Mouse (Mus musculus) CH12.LX (cell line): ENCODE results near the gene Itgb1bp1. TPM values are rescaled to one million over a fixed set of nuclear protein-coding genes. Genes with fewer than 3 reads are reported as not detected.

ENCODE experiments used
- DNase-seq: peaks from one replicate; pipeline ENCODE4 v3.0.0-alpha.2; 2013; ENCODE audit errors: extremely low read depth
- H3K27ac ChIP-seq: 2 replicates; pipeline ENCODE4 v1.5.1; 2012; ENCODE audit warnings: low read depth, mild to moderate bottlenecking, control low read depth, moderate library complexity; ENCODE audit not compliant: insufficient read depth
- H3K27me3 ChIP-seq: replicated peaks from 2 replicates; pipeline ENCODE3; 2012; ENCODE audit warnings: inconsistent platforms
- H3K36me3 ChIP-seq, 2 experiments: replicated peaks in 1 of 2; 2 replicates each; pipeline versions ENCODE3 to v1.6.1; 2012; ENCODE audit warnings: inconsistent platforms in 1 of 2, low read length in 1 of 2, mild to moderate bottlenecking in 1 of 2, mixed read lengths in 1 of 2, moderate library complexity in 1 of 2; ENCODE audit not compliant: control insufficient read depth in 1 of 2, insufficient read depth in 1 of 2
- H3K4me1 ChIP-seq, 2 experiments: 2 replicates each; pipeline ENCODE4 v1.6.1; 2012; ENCODE audit warnings: inconsistent platforms in 1 of 2, moderate library complexity in 1 of 2; ENCODE audit not compliant: insufficient read depth in 2 of 2, control insufficient read depth in 1 of 2
- H3K4me2 ChIP-seq: 2 replicates; pipeline ENCODE4 v1.6.1; 2012; ENCODE audit warnings: low read depth, mild to moderate bottlenecking, control low read depth; ENCODE audit not compliant: poor library complexity, insufficient read depth, severe bottlenecking
- H3K4me3 ChIP-seq, 3 experiments: fragments of 150-350 bp in 1 of 3; sonication (generic) in 1 of 3; replicated peaks in 1 of 3; 2 replicates each; pipeline versions ENCODE3 to v1.5.1; 2011 to 2012; ENCODE audit warnings: low read depth in 2 of 3, low read length in 2 of 3, mild to moderate bottlenecking in 2 of 3, moderate library complexity in 2 of 3, control low read depth in 1 of 3, improper control_type of control experiment in 1 of 3, inconsistent platforms in 1 of 3, mixed read lengths in 1 of 3; ENCODE audit not compliant: poor library complexity in 1 of 3
- H3K79me2 ChIP-seq: replicated peaks from 2 replicates; pipeline ENCODE4 v1.6.1; 2012; ENCODE audit warnings: mild to moderate bottlenecking, moderate library complexity; ENCODE audit not compliant: control insufficient read depth, poor library complexity, insufficient read depth, severe bottlenecking; ENCODE audit errors: extremely low read depth
- H3K9ac ChIP-seq: 2 replicates; pipeline ENCODE4 v1.6.1; 2012; ENCODE audit warnings: low read depth, mild to moderate bottlenecking, control low read depth, moderate library complexity; ENCODE audit not compliant: insufficient read depth
- H3K9me3 ChIP-seq: replicated peaks from 2 replicates; pipeline ENCODE3; 2012; ENCODE audit warnings: low read length, inconsistent platforms, mixed read lengths
- BHLHE40 ChIP-seq: IDR thresholded peaks from 2 replicates; pipeline ENCODE4 v1.6.1; 2011; ENCODE audit warnings: mild to moderate bottlenecking, low read depth, low read length, improper control_type of control experiment
- CHD1 ChIP-seq: IDR thresholded peaks from 2 replicates; pipeline ENCODE4 v1.6.1; 2012; ENCODE audit warnings: low read depth, low read length, improper control_type of control experiment, inconsistent platforms
- CHD2 ChIP-seq: IDR thresholded peaks from 2 replicates; pipeline ENCODE4 v1.6.1; 2011; ENCODE audit warnings: low read length, improper control_type of control experiment
- CTCF ChIP-seq, 2 experiments: IDR thresholded peaks in 1 of 2; conservative IDR thresholded peaks in 1 of 2; 2 replicates each; pipeline ENCODE4 v1.5.1; 2011 to 2012; ENCODE audit warnings: low read depth in 2 of 2, low read length in 2 of 2, improper control_type of control experiment in 1 of 2, inconsistent platforms in 1 of 2, mild to moderate bottlenecking in 1 of 2, moderate library complexity in 1 of 2
- E2F4 ChIP-seq: IDR thresholded peaks from 2 replicates; pipeline ENCODE4 v1.6.1; 2011; ENCODE audit warnings: low read depth, low read length, improper control_type of control experiment; ENCODE audit not compliant: insufficient replicate concordance
- ELF1 ChIP-seq: IDR thresholded peaks from 2 replicates; pipeline ENCODE4 v1.6.1; 2014; ENCODE audit warnings: low read depth, mild to moderate bottlenecking, inconsistent platforms, low read length, improper control_type of control experiment
- EP300 ChIP-seq: IDR thresholded peaks from 2 replicates; pipeline ENCODE4 v1.6.1; 2011; ENCODE audit warnings: low read length, improper control_type of control experiment
- IRF4 ChIP-seq: IDR thresholded peaks from 2 replicates; pipeline ENCODE4 v1.6.1; 2014; ENCODE audit warnings: low read depth, mild to moderate bottlenecking, inconsistent platforms, low read length, improper control_type of control experiment
- JUND ChIP-seq: conservative IDR thresholded peaks from 2 replicates; pipeline ENCODE4 v1.6.1; 2011; ENCODE audit warnings: low read depth, low read length, improper control_type of control experiment
- KAT2A ChIP-seq: IDR thresholded peaks from 2 replicates; pipeline ENCODE4 v1.6.1; 2012; ENCODE audit warnings: low read length, improper control_type of control experiment, inconsistent platforms; ENCODE audit not compliant: insufficient replicate concordance
- MAFK ChIP-seq: IDR thresholded peaks from 2 replicates; pipeline ENCODE4 v1.6.1; 2011; ENCODE audit warnings: low read length, improper control_type of control experiment; ENCODE audit not compliant: insufficient replicate concordance
- MAX ChIP-seq: IDR thresholded peaks from 2 replicates; pipeline ENCODE4 v1.6.1; 2011; ENCODE audit warnings: low read length, improper control_type of control experiment
- MAZ ChIP-seq: IDR thresholded peaks from 2 replicates; pipeline ENCODE4 v1.6.1; 2012; ENCODE audit warnings: low read depth, mild to moderate bottlenecking, inconsistent platforms, low read length, improper control_type of control experiment, moderate library complexity
- MEF2A ChIP-seq: IDR thresholded peaks from 2 replicates; pipeline ENCODE4 v1.6.1; 2014; ENCODE audit warnings: low read depth, mild to moderate bottlenecking, inconsistent platforms, low read length, improper control_type of control experiment, borderline replicate concordance
- MXI1 ChIP-seq: IDR thresholded peaks from 2 replicates; pipeline ENCODE4 v1.6.1; 2011; ENCODE audit warnings: mild to moderate bottlenecking, low read depth, low read length, improper control_type of control experiment
- MYC ChIP-seq: IDR thresholded peaks from 2 replicates; pipeline ENCODE4 v1.6.1; 2011; ENCODE audit warnings: low read depth, mild to moderate bottlenecking, improper control_type of control experiment, low read length
- NELFE ChIP-seq: IDR thresholded peaks from 2 replicates; pipeline ENCODE4 v1.6.1; 2011; ENCODE audit warnings: low read depth, low read length, improper control_type of control experiment
- NRF1 ChIP-seq: IDR thresholded peaks from 2 replicates; pipeline ENCODE4 v1.6.1; 2014; ENCODE audit warnings: low read depth, mild to moderate bottlenecking, inconsistent platforms, low read length, improper control_type of control experiment, moderate library complexity
- PAX5 ChIP-seq: IDR thresholded peaks from 2 replicates; pipeline ENCODE4 v1.6.1; 2012; ENCODE audit warnings: low read length, inconsistent platforms, mixed read lengths
- RCOR1 ChIP-seq: conservative IDR thresholded peaks from 2 replicates; pipeline ENCODE4 v1.6.1; 2012; ENCODE audit warnings: low read depth, mild to moderate bottlenecking, inconsistent platforms, low read length, improper control_type of control experiment
- TBP ChIP-seq: conservative IDR thresholded peaks from 2 replicates; pipeline ENCODE4 v1.6.1; 2011; ENCODE audit warnings: low read depth, low read length, improper control_type of control experiment
- TCF12 ChIP-seq: IDR thresholded peaks from 2 replicates; pipeline ENCODE4 v1.6.1; 2014; ENCODE audit warnings: low read depth, mild to moderate bottlenecking, inconsistent platforms, low read length, improper control_type of control experiment
- UBTF ChIP-seq: IDR thresholded peaks from 2 replicates; pipeline ENCODE4 v1.6.1; 2012; ENCODE audit warnings: low read depth, mild to moderate bottlenecking, inconsistent platforms, low read length, improper control_type of control experiment, moderate library complexity
- USF1 ChIP-seq: IDR thresholded peaks from 2 replicates; pipeline ENCODE4 v1.6.1; 2014; ENCODE audit warnings: low read depth, mild to moderate bottlenecking, inconsistent platforms, low read length, improper control_type of control experiment
- USF2 ChIP-seq: conservative IDR thresholded peaks from 2 replicates; pipeline ENCODE4 v1.6.1; 2011; ENCODE audit warnings: low read depth, low read length, improper control_type of control experiment
- ZMIZ1 ChIP-seq: IDR thresholded peaks from 2 replicates; pipeline ENCODE4 v1.6.1; 2012; ENCODE audit warnings: low read depth, mild to moderate bottlenecking, inconsistent platforms, low read length, improper control_type of control experiment
- ZNF384 ChIP-seq: IDR thresholded peaks from 2 replicates; pipeline ENCODE4 v1.6.1; 2012; ENCODE audit warnings: low read depth, low read length, improper control_type of control experiment, inconsistent platforms
- dilution Hi-C: fragments of 300-500 bp; cut with MboI; formaldehyde crosslinking; loops from 2 replicates; pipeline ENCODE4 v1.14.3; 2020; ENCODE audit warnings: low sequenced_read_pairs; ENCODE audit not compliant: extremely low pct_unique_long_range_greater_than_20kb, extremely low pct_ligation_motif_present
- in situ Hi-C: fragments of 300-500 bp; cut with MboI; formaldehyde crosslinking; loops from 3 replicates; pipeline ENCODE4 v1.14.3; 2019; ENCODE audit warnings: low sequenced_read_pairs, low pct_ligation_motif_present, low pct_unique_long_range_greater_than_20kb, mixed read lengths
- polyA plus RNA-seq: library from polyadenylated mRNA; unstranded; fragments of >175 nt; gene quantifications from 2 replicates; pipeline ENCODE4 v1.2.1, GENCODE M21; 2012; ENCODE audit warnings: low read depth; ENCODE audit not compliant: insufficient read length
- total RNA-seq, 2 experiments: library from RNA; depleted of rRNA; stranded (reverse); fragments of 300-350 nt in 1 of 2; fragments of >200 nt in 1 of 2; gene quantifications; 2 replicates each; pipeline ENCODE4 v1.2.3; 2012 to 2014

Itgb1bp1 gene
- total and polyA plus RNA-seq, 3 experiments: 37.7 to 77.5 (median 57.9) TPM

DNA sequence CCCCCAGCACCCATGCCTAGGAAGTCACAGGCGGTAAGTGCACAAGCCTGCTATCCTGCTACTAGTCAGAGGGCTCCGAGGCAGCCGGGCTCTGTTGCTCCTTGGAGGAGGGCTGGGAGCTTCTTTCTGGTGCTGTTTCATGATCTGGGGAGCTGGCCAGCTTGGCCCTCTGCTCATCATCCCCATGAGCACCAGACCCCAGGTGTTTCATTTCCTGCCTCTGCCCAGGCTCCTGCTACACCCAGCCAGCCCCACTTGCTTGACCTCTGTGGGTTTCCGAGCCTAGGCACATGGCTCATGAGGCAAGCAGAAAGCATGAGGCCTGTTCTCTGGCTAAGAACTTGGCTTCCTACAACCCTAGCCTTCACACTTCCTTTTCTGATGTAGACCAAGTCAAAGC, 20.6 kb downstream of the Itgb1bp1 start:
- H3K36me3 ChIP-seq: peaks cover 8 to 62% of the 10 kb centered on the region in 2 experiments
- dilution Hi-C loops: no loop called here

DNA sequence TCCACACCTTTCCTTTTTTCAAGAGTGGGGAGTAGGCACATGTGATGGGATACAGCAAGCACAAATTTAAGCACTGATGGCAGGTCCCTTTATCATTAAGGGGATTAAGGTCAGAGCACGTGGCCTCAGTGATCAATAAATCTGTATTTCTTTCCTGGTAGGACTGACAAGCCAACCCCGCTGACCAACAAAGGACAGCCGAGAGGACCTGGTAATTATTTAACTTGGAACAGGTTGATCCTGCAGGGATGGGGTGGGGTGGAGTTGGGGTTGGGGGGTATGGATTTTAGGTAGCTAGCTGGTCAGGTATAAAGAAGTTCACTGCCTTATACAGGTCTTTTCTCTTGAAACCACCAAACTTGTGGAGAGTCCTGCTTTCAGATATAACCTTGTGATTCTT, 21.1 kb downstream of the Itgb1bp1 start:
- H3K79me2 ChIP-seq: no peaks in the 10 kb centered on the region
- in situ Hi-C loops: loop anchor here (25.0 kb wide), 1 partner anchor 178 kb away; no protein-coding TSS in a partner anchor
- peaks cover 6 to 11% of the 10 kb centered on the region in 2 experiments; a peak in 3 of 4 replicates for H3K4me1 ChIP-seq
- no peak for DNase-seq
- no peak overlapping the region for H3K27ac ChIP-seq
- no peak overlapping the region for H3K9ac ChIP-seq
- peaks cover 4 to 62% of the 10 kb centered on the region in 2 experiments for H3K36me3 ChIP-seq
- H3K9me3 ChIP-seq: no peaks in the 10 kb centered on the region
- H3K4me3 ChIP-seq: no peak overlapping the region
- TF ChIP-seq JUND (no peak), IRF4 (no peak), TBP (no peak), ELF1 (no peak), ZNF384 (no peak), BHLHE40 (no peak), CHD1 (no peak), E2F4 (no peak), NRF1 (no peak), MAX (no peak), MXI1 (no peak), NELFE (no peak), TCF12 (no peak), RCOR1 (no peak), USF2 (no peak), EP300 (no peak), MAFK (no peak), PAX5 (no peak)
- no peak overlapping the region for H3K4me2 ChIP-seq
- dilution Hi-C loops: no loop called here
- H3K27me3 ChIP-seq: no peaks in the 10 kb centered on the region

More for the DNA sequence above, 20.6 kb downstream of the Itgb1bp1 start:
- DNase-seq: no peak
- Histone ChIP-seq H3K4me3 (no peak overlapping the region), H3K4me2 (no peak overlapping the region), H3K79me2 (no peaks in the 10 kb centered on the region), H3K9ac (no peak overlapping the region), H3K9me3 (no peaks in the 10 kb centered on the region), H3K27ac (no peak overlapping the region), H3K27me3 (no peaks in the 10 kb centered on the region), H3K4me1 (peaks cover 6 to 11% of the 10 kb centered on the region in 2 experiments; a peak in 3 of 4 replicates)
- in situ Hi-C loops: loop anchor here (25.0 kb wide), 1 partner anchor 178 kb away; no protein-coding TSS in a partner anchor
- TF ChIP-seq ZNF384: no peak
- TF ChIP-seq PAX5: no peak
- TF ChIP-seq UBTF: no peak
- no peak for TF ChIP-seq KAT2A
- no peak for TF ChIP-seq MXI1
- no peak for TF ChIP-seq MAX
- no peak for TF ChIP-seq MYC
- TF ChIP-seq E2F4: no peak
- no peak for TF ChIP-seq ZMIZ1
- TF ChIP-seq ELF1: no peak
- no peak for TF ChIP-seq CHD2
- TF ChIP-seq TCF12: no peak
- TF ChIP-seq MAZ: no peak
- TF ChIP-seq MEF2A: no peak
- no peak for TF ChIP-seq CTCF (conservative IDR thresholded peaks at IDR 0.05 in 1 of 2, IDR thresholded peaks at IDR 0.05 in 1 of 2; ENCODE audit: low read depth in 2 of 2, low read length in 2 of 2)
- TF ChIP-seq USF1: no peak
